Mouse (Mus musculus): Measurements from ENCODE around the gene Mlx.

DNA sequence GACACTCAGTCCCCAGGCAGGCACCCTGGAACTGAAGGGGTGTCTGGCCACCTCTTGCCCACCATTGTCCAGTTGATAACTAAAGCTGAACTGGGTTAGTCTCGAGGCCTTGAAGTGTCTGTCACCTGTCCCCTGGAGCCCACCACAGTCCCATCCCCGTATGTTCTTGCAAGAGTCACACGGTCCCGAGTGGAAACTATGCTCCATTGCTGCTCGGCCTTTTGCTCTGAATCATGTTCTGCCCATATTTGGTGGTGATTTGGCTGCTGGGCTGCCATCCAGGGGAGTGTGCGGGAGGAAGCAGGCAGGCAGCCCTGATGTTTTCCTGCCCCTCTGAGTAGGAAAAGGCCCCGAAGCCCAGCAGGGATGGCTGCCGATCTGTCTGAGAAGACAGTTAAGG lies 27.0 kb upstream of the Mlx start:
- no peak for TF ChIP-seq CTCF (IDR thresholded peaks at IDR 0.05; ENCODE audit: low read depth, low read length)
- TF ChIP-seq TAL1 (conservative IDR thresholded peaks at IDR 0.05; ENCODE audit: low read depth, low read length), result no peak
- no peak for TF ChIP-seq GATA2 (IDR thresholded peaks at IDR 0.05; ENCODE audit: borderline replicate concordance, low read depth, low read length)
- no peak for TF ChIP-seq GATA1 (IDR thresholded peaks at IDR 0.05; ENCODE audit: borderline replicate concordance, low read length)
